ENCODE assay signal across 23 mouse cellular contexts in genomic region chr2:139322509-139322908, GRCm38 (mm10).
DNase-seq lines count a peak whose midpoint lies in the region; ATAC-seq lines count a peak whose summit lies in the region.
"Had no signal": no experiment of that assay in that cellular context is flagged by ENCODE, and none has a peak within 500 bp of the region (broad histone marks: within the 10 kb centered on the region; RNA-seq: fewer than 3 reads in every experiment).

No protein-coding gene starts in this region.

- no peak overlapping the region for H3K9ac ChIP-seq in kidney, embryonic 16.5 days (replicated peaks; ENCODE audit: low read length)
- H3K9ac ChIP-seq: heart, embryonic 13.5 days; hindbrain, embryonic 13.5 days; kidney, embryonic 15.5 days; liver, postnatal 0 days had no signal

- no peaks in the 10 kb centered on the region for H3K9me3 ChIP-seq in kidney, embryonic 16.5 days (ENCODE audit: low read length)
- H3K9me3 ChIP-seq: forebrain, embryonic 10.5 days; heart, embryonic 13.5 days; hindbrain, embryonic 13.5 days; kidney, embryonic 15.5 days; midbrain, embryonic 10.5 days had no signal

- H3K4me2 ChIP-seq in kidney, embryonic 16.5 days (replicated peaks; ENCODE audit: low read depth, low read length), result no peak overlapping the region
- H3K4me2 ChIP-seq: heart, embryonic 13.5 days; hindbrain, embryonic 13.5 days; kidney, embryonic 15.5 days had no signal

- DNase-seq in cerebellum, adult 11 months, result no peak
- DNase-seq in kidney, adult 9 months, result peak; percentile 39
- peak; percentile 33 to 52 for DNase-seq in lung, adult 18-20 months
- DNase-seq in lung, postnatal 14 days, result peak; percentile 4
- DNase-seq in heart, adult 9 months (ENCODE audit: low spot score in 2 of 2), result no peak
- DNase-seq in urinary bladder, postnatal 25 days (ENCODE audit: low spot score), result no peak
- DNase-seq: adrenal gland, adult 8-10 months; gastrocnemius, adult 2 months; heart, adult 11 months; layer of hippocampus, postnatal 36 days; liver, postnatal 0 days; right cerebral cortex, postnatal 4 days; thymus, postnatal 25 days had no signal

- H3K36me3 ChIP-seq in kidney, embryonic 16.5 days (ENCODE audit: insufficient read depth, low read length), result no peaks in the 10 kb centered on the region
- H3K36me3 ChIP-seq: forebrain, embryonic 10.5 days; heart, embryonic 13.5 days; hindbrain, embryonic 13.5 days; kidney, embryonic 15.5 days; midbrain, embryonic 10.5 days had no signal

- no peaks in the 10 kb centered on the region for H3K4me1 ChIP-seq in kidney, embryonic 16.5 days (ENCODE audit: insufficient read depth, low read length)
- H3K4me1 ChIP-seq: forebrain, embryonic 10.5 days; heart, embryonic 13.5 days; hindbrain, embryonic 13.5 days; kidney, embryonic 15.5 days; midbrain, embryonic 10.5 days had no signal

- H3K27me3 ChIP-seq in kidney, embryonic 16.5 days (ENCODE audit: insufficient read depth, low read length), result no peaks in the 10 kb centered on the region
- H3K27me3 ChIP-seq: heart, embryonic 13.5 days; hindbrain, embryonic 13.5 days; kidney, embryonic 15.5 days; Patski had no signal

- 58% methylated on average over 2 of the region's 2 CpGs for WGBS in kidney, embryonic 16.5 days

- H3K27ac ChIP-seq in kidney, embryonic 16.5 days (ENCODE audit: low read length), result no peak overlapping the region
- H3K27ac ChIP-seq: forebrain, embryonic 10.5 days; gastrocnemius, adult 2 months; heart, embryonic 13.5 days; hindbrain, embryonic 13.5 days; kidney, embryonic 15.5 days; layer of hippocampus, adult 2 months; midbrain, embryonic 10.5 days had no signal

- no peak overlapping the region for H3K4me3 ChIP-seq in kidney, embryonic 16.5 days (ENCODE audit: low read length)
- H3K4me3 ChIP-seq: forebrain, embryonic 10.5 days; gastrocnemius, adult 2 months; heart, embryonic 13.5 days; hindbrain, embryonic 13.5 days; kidney, embryonic 15.5 days; layer of hippocampus, adult 2 months; midbrain, embryonic 10.5 days had no signal

- ATAC-seq in cerebellum, adult (ENCODE audit: insufficient number of reproducible peaks, low FRiP score, low TSS enrichment), result peak; percentile 45; the same call in 1 of the 2 replicates
- no peak for ATAC-seq in kidney, embryonic 16.5 days (ENCODE audit: low FRiP score, low TSS enrichment)
- ATAC-seq: inflammation-experienced regulatory T-cells, adult 6 months; liver, postnatal 0 days; Patski had no signal

Comparison
In these comparisons a context has a peak if more than half of its experiments do, and no peak if none do; other contexts are left out.
1. DNase-seq: peak in kidney, adult 9 months (single experiment), lung, adult 18-20 months (2 of 2) and lung, postnatal 14 days (single experiment); none in cerebellum, adult 11 months (single experiment), heart, adult 9 months (0 of 2) and urinary bladder, postnatal 25 days (single experiment).